Mouse (Mus musculus) stomach, embryonic 16.5 days (tissue): ENCODE results near the gene Ctnnbl1. TPM values are rescaled to one million over a fixed set of nuclear protein-coding genes. Genes with fewer than 3 reads are reported as not detected.

Source experiments
- ATAC-seq: fragments of 200-750 bp; cut with Nextera tagmentation; 2 replicates; pipeline ENCODE4 v1.8.0; 2017; ENCODE audit warnings: moderate number of reproducible peaks, moderate TSS enrichment; ENCODE audit not compliant: insufficient read depth, low FRiP score
- H3K27ac ChIP-seq: fragments of 300-500 bp; sonication (generic); 2 replicates; pipeline ENCODE4 v1.5.1; 2014; ENCODE audit warnings: low read length
- H3K27me3 ChIP-seq: fragments of 300-500 bp; sonication (generic); 2 replicates; pipeline ENCODE4 v1.6.1; 2014; ENCODE audit warnings: low read length, control low read depth, mixed read lengths; ENCODE audit not compliant: control insufficient read depth, insufficient read depth
- H3K36me3 ChIP-seq: fragments of 300-500 bp; sonication (generic); 2 replicates; pipeline ENCODE4 v1.6.1; 2014; ENCODE audit warnings: low read length; ENCODE audit not compliant: control insufficient read depth, insufficient read depth
- H3K4me1 ChIP-seq: fragments of 300-500 bp; sonication (generic); 2 replicates; pipeline ENCODE4 v1.6.1; 2014; ENCODE audit warnings: low read length, control low read depth, mixed read lengths; ENCODE audit not compliant: control insufficient read depth, insufficient read depth
- H3K4me2 ChIP-seq: fragments of 300-500 bp; sonication (generic); 2 replicates; pipeline ENCODE4 v1.6.1; 2014; ENCODE audit warnings: low read depth, low read length, mixed read lengths
- H3K4me3 ChIP-seq: fragments of 300-500 bp; sonication (generic); replicated peaks from 2 replicates; pipeline ENCODE4 v1.5.1; 2014; ENCODE audit warnings: mild to moderate bottlenecking, low read length
- H3K9ac ChIP-seq: fragments of 300-500 bp; sonication (generic); 2 replicates; pipeline ENCODE4 v1.6.1; 2014; ENCODE audit warnings: low read length
- H3K9me3 ChIP-seq: fragments of 300-500 bp; sonication (generic); replicated peaks from 2 replicates; pipeline ENCODE4 v1.6.1; 2016; ENCODE audit warnings: low read length, control low read depth; ENCODE audit not compliant: control insufficient read depth
- WGBS: fragments of 180-500 bp; shearing (Covaris S2); extraction: QIAGEN DNeasy Blood & Tissue Kit; methylation state at CpG from one replicate; pipeline ENCODE4 v1.1.7; 2014; 5-methylcytosine and 5-hydroxymethylcytosine counted together
- polyA plus RNA-seq: library from polyadenylated mRNA; unstranded; fragments of >200 nt; fragmentation: Nextera tagmentation; extraction: Ambion mirVana; gene quantifications from 2 replicates; pipeline ENCODE4 v1.2.1, GENCODE M21; 2015

The Ctnnbl1 gene
- polyA plus RNA-seq, 1 experiment from 2014 or later, result 43.9 TPM

DNA sequence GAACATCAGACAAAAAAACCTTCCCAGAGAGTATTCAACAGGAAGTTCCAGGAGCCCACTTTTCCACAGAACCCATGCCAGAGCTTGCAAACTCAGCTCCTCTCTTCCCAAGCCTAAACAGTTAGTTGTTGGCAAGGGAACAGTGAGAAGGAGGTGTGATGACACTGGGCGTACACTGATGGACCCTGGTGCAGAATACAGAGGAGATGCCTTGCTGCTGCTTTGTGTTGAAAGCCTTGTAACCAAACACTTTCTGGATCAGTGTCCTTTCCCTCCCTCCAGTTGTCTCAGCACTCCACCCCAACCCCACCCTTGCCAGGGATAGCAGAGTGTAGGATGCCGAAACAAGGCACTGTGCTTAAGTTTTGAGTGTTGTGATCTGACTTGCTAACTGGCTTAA, 107.5 kb downstream of the Ctnnbl1 start:
- Histone ChIP-seq H3K4me2 (no peak overlapping the region), H3K9ac (no peak overlapping the region), H3K36me3 (no peaks in the 10 kb centered on the region), H3K9me3 (no peaks in the 10 kb centered on the region), H3K27me3 (no peaks in the 10 kb centered on the region), H3K4me3 (no peak overlapping the region), H3K4me1 (no peaks in the 10 kb centered on the region), H3K27ac (no peak overlapping the region)
- WGBS, result 79% methylated on average over 2 of the region's 2 CpGs
- ATAC-seq, result no peak

DNA sequence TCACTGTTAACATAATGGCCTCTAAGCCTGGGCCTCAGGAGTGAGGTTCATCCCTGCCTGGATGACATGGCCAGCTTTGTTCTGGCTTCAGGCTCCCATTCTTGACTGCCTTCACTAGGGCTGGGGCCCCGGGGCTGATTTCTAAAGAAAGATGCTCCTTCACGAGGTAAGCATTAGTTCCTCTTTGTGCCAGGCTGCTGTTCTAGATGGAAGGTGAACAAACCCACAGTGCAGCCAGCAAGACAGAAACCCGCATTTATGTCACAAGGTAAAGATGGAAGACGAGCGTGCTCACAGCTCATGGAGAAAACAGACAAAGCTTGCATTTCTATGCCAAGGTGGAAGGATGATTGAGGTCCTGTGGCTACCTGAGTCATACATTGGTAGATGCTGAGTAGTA, 108.6 kb downstream of the Ctnnbl1 start:
- H3K4me1 ChIP-seq, result no peaks in the 10 kb centered on the region
- H3K27ac ChIP-seq, result no peak overlapping the region
- H3K9me3 ChIP-seq, result no peaks in the 10 kb centered on the region
- ATAC-seq, result no peak
- H3K27me3 ChIP-seq, result no peaks in the 10 kb centered on the region
- H3K36me3 ChIP-seq, result no peaks in the 10 kb centered on the region
- WGBS, result 84% methylated on average over 5 of the region's 5 CpGs
- H3K4me3 ChIP-seq, result no peak overlapping the region
- H3K9ac ChIP-seq, result no peak overlapping the region
- H3K4me2 ChIP-seq, result no peak overlapping the region

DNA sequence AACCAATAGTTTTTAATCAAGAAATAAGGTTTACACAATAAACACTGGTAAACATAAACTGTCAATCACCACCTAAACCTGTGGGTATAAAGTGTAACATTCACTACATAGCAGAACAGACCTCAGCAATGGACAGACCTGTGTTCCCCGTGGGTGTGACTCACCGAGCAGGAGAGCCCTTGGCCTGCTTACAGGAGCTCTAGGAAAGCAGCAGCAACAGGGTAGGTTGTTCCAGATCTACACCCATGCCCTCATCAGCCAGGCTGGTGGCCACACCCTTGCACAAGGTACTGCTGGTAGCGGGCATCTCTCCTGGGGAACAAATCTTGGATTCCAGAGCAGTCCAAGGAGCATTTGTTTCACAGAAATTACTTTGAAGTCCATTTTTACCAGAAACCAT, 115.9 kb downstream of the Ctnnbl1 start:
- Histone ChIP-seq H3K36me3 (no peaks in the 10 kb centered on the region), H3K4me2 (no peak overlapping the region), H3K4me3 (no peak overlapping the region), H3K27ac (no peak overlapping the region), H3K27me3 (no peaks in the 10 kb centered on the region), H3K4me1 (no peaks in the 10 kb centered on the region; the same call in 1 of the 2 replicates), H3K9me3 (no peaks in the 10 kb centered on the region), H3K9ac (no peak overlapping the region)
- WGBS, result 74% methylated on average over 3 of the region's 3 CpGs
- ATAC-seq, result no peak

DNA sequence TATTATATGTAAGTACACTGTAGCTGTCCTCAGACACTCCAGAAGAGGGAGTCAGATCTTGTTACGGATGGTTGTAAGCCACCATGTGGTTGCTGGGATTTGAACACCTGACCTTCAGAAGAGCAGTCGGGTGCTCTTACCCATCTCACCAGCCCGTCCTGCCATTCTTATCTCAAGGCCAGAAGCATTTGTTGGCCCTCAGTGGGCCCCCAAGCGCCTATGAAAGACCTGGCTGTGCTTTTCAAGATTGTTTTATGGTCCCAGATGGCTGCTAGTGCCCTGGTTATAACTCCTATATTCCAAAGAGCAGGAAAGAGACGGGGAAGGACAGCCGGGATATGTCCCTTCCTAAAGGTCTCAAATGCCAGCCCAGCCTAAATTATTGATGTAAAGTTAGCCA, 118.6 kb downstream of the Ctnnbl1 start:
- Histone ChIP-seq H3K4me3 (no peak overlapping the region), H3K27ac (no peak overlapping the region), H3K27me3 (no peaks in the 10 kb centered on the region), H3K4me2 (no peak overlapping the region), H3K9me3 (no peaks in the 10 kb centered on the region), H3K36me3 (no peaks in the 10 kb centered on the region), H3K9ac (no peak overlapping the region), H3K4me1 (no peaks in the 10 kb centered on the region; the same call in 1 of the 2 replicates)
- no peak for ATAC-seq
- 76% methylated on average over 6 of the region's 6 CpGs for WGBS

DNA sequence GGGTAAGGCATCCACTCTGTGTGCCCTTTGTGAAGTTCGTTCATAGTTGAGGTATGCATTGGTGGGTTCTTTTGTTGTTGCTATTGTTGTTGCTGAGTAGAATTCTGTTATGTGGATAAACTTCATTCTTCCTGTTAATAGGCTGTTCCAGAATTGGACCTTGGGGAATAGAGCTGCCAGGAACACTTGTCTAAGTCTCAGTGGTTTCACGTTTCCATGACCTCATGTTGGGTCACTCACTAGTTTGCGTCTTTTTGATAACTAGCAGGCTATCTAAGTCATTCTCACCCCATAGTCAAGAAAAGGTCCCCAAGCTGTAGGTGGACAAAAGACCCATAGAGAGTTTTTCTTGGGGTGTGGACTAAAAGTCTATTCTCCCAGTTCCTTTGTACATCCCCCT, 120.3 kb downstream of the Ctnnbl1 start:
- Histone ChIP-seq H3K27me3 (no peaks in the 10 kb centered on the region), H3K36me3 (no peaks in the 10 kb centered on the region), H3K9me3 (no peaks in the 10 kb centered on the region), H3K4me3 (no peak overlapping the region), H3K9ac (no peak overlapping the region), H3K4me1 (no peaks in the 10 kb centered on the region; the same call in 1 of the 2 replicates), H3K27ac (no peak overlapping the region), H3K4me2 (no peak overlapping the region)
- 77% methylated on average over 3 of the region's 3 CpGs for WGBS
- no peak for ATAC-seq

DNA sequence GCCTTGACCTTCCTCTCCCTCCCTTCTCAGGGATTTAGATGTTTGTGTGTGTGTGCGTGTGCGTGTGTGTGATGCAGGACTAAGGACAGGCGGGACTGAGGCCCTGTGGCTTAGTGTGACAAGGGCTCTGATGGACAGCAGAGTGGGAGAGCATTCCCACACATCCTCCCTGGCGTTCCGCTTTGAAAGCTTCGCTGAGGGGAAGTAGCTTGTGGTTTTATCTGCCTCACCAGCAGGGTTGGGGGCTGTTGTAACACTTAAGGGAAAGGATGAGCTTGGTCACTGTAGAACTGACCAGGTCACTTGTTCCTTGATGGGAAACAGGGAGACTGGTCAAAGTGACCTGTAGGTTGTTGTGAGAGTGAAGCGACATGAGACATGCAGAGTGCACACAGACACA, 121.1 kb downstream of the Ctnnbl1 start:
- Histone ChIP-seq H3K9me3 (no peaks in the 10 kb centered on the region), H3K9ac (no peak overlapping the region), H3K4me3 (no peak overlapping the region), H3K27ac (no peak overlapping the region), H3K27me3 (no peaks in the 10 kb centered on the region), H3K4me2 (no peak overlapping the region), H3K4me1 (no peaks in the 10 kb centered on the region; the same call in 1 of the 2 replicates), H3K36me3 (no peaks in the 10 kb centered on the region)
- ATAC-seq, result no peak
- 72% methylated on average over 7 of the region's 7 CpGs for WGBS

DNA sequence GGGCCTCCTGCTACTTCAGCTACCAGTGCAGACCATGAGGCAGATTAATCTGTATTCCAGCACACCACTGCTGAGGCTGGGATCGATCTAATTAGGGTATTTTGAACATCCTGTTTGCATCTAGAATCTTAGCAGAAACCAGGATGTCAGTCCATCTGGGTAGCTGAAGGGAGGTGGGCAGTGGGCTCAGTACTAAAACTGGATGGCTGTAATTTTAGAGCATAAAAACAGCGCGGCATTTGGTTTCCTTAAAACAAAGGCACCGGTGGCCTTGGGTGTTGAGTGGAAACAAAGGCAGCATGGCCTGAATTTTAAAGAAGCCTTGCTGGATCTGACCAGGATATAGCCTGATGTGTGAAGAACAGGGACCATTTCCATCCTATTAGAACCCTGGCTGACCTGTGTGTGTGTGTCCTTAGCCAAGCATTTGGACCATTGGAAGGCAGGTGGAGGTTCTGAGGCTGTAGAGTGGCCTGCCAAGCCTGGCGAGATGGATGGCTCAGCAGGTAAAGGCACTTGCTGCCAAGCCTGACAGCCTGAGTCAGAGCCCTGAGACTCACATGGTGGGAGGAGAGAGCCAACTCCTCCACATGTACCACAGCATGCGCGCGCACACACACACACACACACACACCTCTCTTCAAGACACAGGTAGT, 122.0 kb downstream of the Ctnnbl1 start:
- Histone ChIP-seq H3K9ac (no peak overlapping the region), H3K4me1 (no peaks in the 10 kb centered on the region; the same call in 1 of the 2 replicates), H3K36me3 (no peaks in the 10 kb centered on the region), H3K27ac (no peak overlapping the region), H3K27me3 (no peaks in the 10 kb centered on the region), H3K4me3 (no peak overlapping the region), H3K4me2 (no peak overlapping the region), H3K9me3 (no peaks in the 10 kb centered on the region)
- no peak for ATAC-seq
- WGBS, result 88% methylated on average over 8 of the region's 8 CpGs

DNA sequence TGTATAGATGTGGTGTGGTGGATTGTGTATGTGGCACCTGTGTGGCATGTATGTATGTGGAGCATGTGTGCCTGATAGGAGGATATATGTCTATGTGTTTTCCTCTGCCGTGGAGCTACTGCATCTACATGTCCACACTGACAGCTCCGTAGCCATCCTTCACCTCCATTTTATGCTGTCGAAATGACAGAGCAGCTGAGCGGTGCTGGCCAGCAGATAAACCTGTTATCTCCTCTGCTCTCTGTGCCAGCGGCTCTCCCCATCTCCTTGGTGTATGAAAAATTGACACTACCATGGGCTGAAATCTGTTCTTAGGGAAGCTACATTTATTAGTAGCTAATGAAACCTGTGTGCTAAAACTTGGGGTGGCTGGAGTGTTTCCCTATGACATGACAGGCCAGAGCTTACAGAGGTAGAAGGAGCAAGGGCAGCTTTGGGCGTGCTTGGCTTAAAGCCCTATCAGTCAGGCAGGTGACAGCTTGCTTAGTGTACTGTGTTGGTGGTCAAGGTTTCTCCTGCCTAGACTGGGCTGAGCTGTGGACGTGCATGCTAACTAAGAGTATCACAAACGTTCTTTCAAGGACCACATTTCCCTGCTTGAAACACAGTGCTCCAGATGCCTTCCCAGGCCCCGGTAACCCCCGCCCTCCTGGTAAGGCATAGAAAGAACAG, 124.2 kb downstream of the Ctnnbl1 start:
- H3K9ac ChIP-seq, result no peak overlapping the region
- H3K4me2 ChIP-seq, result no peak overlapping the region
- no peak overlapping the region for H3K27ac ChIP-seq
- H3K9me3 ChIP-seq, result no peaks in the 10 kb centered on the region
- H3K4me3 ChIP-seq, result no peak overlapping the region
- ATAC-seq, result no peak
- no peaks in the 10 kb centered on the region for H3K4me1 ChIP-seq
- H3K36me3 ChIP-seq, result no peaks in the 10 kb centered on the region
- 58% methylated on average over 10 of the region's 10 CpGs for WGBS
- H3K27me3 ChIP-seq, result no peaks in the 10 kb centered on the region

DNA sequence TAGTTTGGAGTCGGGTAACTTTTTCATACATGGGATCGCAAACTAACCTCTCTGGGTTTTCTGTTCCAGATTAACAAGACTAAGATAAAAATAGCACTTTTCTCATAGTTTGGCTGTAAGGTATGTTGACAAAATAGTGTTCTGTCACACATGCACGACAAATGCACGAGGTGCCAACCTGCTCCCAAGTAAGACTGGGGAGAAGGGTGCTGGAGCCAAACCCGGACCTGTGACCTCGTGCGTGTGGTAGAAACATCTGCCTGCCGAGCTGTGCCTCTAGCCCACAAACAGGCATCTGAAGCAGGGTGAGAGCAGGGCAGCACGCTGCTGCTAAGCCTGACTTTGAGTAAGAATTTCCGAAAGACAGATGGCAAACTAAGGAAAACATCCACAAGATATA, 125.1 kb downstream of the Ctnnbl1 start:
- Histone ChIP-seq H3K4me1 (no peaks in the 10 kb centered on the region), H3K27ac (no peak overlapping the region), H3K27me3 (no peaks in the 10 kb centered on the region), H3K9me3 (no peaks in the 10 kb centered on the region), H3K36me3 (no peaks in the 10 kb centered on the region), H3K4me2 (no peak overlapping the region), H3K4me3 (no peak overlapping the region), H3K9ac (no peak overlapping the region)
- WGBS, result 78% methylated on average over 10 of the region's 10 CpGs
- no peak for ATAC-seq
